Mouse (Mus musculus): ENCODE measurements around the gene Lgr4. TPM values are rescaled to one million over a fixed set of nuclear protein-coding genes. Genes with fewer than 3 reads are reported as not detected.

The Lgr4 gene
- total RNA-seq, 1 experiment, result 68.9 TPM

GRCm38 (mm10) chr2:109960246-109960645 lies 42.8 kb downstream of the Lgr4 start:
- in situ Hi-C loops (cut with MboI; ENCODE audit: low sequenced_read_pairs in 2 of 2, unreplicated experiment in 2 of 2), result no loop called here
- DNase-seq (ENCODE audit: low read depth, low spot score), result no peak
- TF ChIP-seq ZC3H11A (IDR thresholded peaks at IDR 0.05; ENCODE audit: borderline replicate concordance, low read depth, low read length), result no peak
- H3K4me1 ChIP-seq (ENCODE audit: control insufficient read depth in 2 of 2, insufficient read depth in 2 of 2, low read length in 2 of 2, poor library complexity in 1 of 2), result peaks cover 0 to 3% of the 10 kb centered on the region in 2 experiments; a peak in 2 of 4 replicates
- no peak overlapping the region for H3K9ac ChIP-seq (ENCODE audit: insufficient read depth, low read depth, low read length, poor library complexity, severe bottlenecking)
- no peak overlapping the region for H3K27ac ChIP-seq (ENCODE audit: insufficient read depth, low read depth, low read length, poor library complexity, severe bottlenecking)
- no peaks in the 10 kb centered on the region; the same call in 1 of the 2 replicates for H3K36me3 ChIP-seq (ENCODE audit: control insufficient read depth, insufficient read depth, low read length, poor library complexity, severe bottlenecking)
- H3K4me3 ChIP-seq (ENCODE audit: insufficient read depth in 1 of 2, low read depth in 1 of 2, low read length in 2 of 2, poor library complexity in 1 of 2, severe bottlenecking in 1 of 2), result no peak overlapping the region
- no peaks in the 10 kb centered on the region for H3K9me3 ChIP-seq (ENCODE audit: control insufficient read depth, insufficient read depth, low read depth, low read length)

DNA sequence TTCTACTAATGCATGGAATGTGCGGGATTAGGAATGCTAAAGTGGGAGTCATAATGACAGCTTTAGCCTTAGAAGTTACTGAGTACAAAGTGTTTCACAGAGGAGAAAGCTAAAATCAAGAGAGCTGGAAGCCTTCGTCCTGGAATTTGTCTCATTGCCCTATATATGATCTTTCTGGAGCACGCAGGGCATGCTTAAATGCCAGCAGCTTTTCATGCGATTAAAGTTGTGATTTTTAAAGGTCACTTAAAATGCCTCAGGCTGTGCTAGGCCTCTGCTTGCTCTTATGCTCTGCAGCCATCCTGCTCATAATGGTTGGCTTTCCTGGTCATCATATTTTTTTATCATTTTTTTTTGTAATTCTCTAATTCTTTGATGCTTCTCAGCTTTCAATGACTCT lies 43.7 kb downstream of the Lgr4 start:
- peaks cover 0 to 3% of the 10 kb centered on the region in 2 experiments; a peak in 1 of 4 replicates for H3K4me1 ChIP-seq (ENCODE audit: control insufficient read depth in 2 of 2, insufficient read depth in 2 of 2, low read length in 2 of 2, poor library complexity in 1 of 2)
- no peak overlapping the region for H3K27ac ChIP-seq (ENCODE audit: insufficient read depth, low read depth, low read length, poor library complexity, severe bottlenecking)
- in situ Hi-C loops (cut with MboI; ENCODE audit: low sequenced_read_pairs in 2 of 2, unreplicated experiment in 2 of 2), result no loop called here
- H3K9me3 ChIP-seq (ENCODE audit: control insufficient read depth, insufficient read depth, low read depth, low read length), result no peaks in the 10 kb centered on the region
- TF ChIP-seq ZC3H11A (IDR thresholded peaks at IDR 0.05; ENCODE audit: borderline replicate concordance, low read depth, low read length) (no peak), MAFK (IDR thresholded peaks at IDR 0.05; ENCODE audit: insufficient read depth, low read depth, low read length) (no peak), HCFC1 (IDR thresholded peaks at IDR 0.05; ENCODE audit: borderline replicate concordance, insufficient read depth, low read length) (no peak), CHD2 (IDR thresholded peaks at IDR 0.05; ENCODE audit: low read depth, low read length) (no peak), ZNF384 (IDR thresholded peaks at IDR 0.05; ENCODE audit: low read depth, low read length) (no peak)
- DNase-seq (ENCODE audit: low read depth, low spot score), result no peak
- no peak overlapping the region for H3K9ac ChIP-seq (ENCODE audit: insufficient read depth, low read depth, low read length, poor library complexity, severe bottlenecking)
- no peak overlapping the region for H3K4me3 ChIP-seq (ENCODE audit: insufficient read depth in 1 of 2, low read depth in 1 of 2, low read length in 2 of 2, poor library complexity in 1 of 2, severe bottlenecking in 1 of 2)
- no peaks in the 10 kb centered on the region; the same call in 1 of the 2 replicates for H3K36me3 ChIP-seq (ENCODE audit: control insufficient read depth, insufficient read depth, low read length, poor library complexity, severe bottlenecking)

- TF ChIP-seq ZC3H11A (IDR thresholded peaks at IDR 0.05; ENCODE audit: borderline replicate concordance, low read depth, low read length), result no peak
- TF ChIP-seq MAFK (IDR thresholded peaks at IDR 0.05; ENCODE audit: insufficient read depth, low read depth, low read length), result no peak
- no peak for TF ChIP-seq ZNF384 (IDR thresholded peaks at IDR 0.05; ENCODE audit: low read depth, low read length)
- TF ChIP-seq CHD2 (IDR thresholded peaks at IDR 0.05; ENCODE audit: low read depth, low read length), result no peak
- no peak for TF ChIP-seq HCFC1 (IDR thresholded peaks at IDR 0.05; ENCODE audit: borderline replicate concordance, insufficient read depth, low read length)
- H3K4me3 ChIP-seq (ENCODE audit: insufficient read depth in 1 of 2, low read depth in 1 of 2, low read length in 2 of 2, poor library complexity in 1 of 2, severe bottlenecking in 1 of 2), result no peak overlapping the region
- no peaks in the 10 kb centered on the region for H3K9me3 ChIP-seq (ENCODE audit: control insufficient read depth, insufficient read depth, low read depth, low read length)
- H3K4me1 ChIP-seq (ENCODE audit: control insufficient read depth in 2 of 2, insufficient read depth in 2 of 2, low read length in 2 of 2, poor library complexity in 1 of 2), result peaks cover 0 to 3% of the 10 kb centered on the region in 2 experiments; a peak in 1 of 4 replicates
- in situ Hi-C loops (cut with MboI; ENCODE audit: low sequenced_read_pairs in 2 of 2, unreplicated experiment in 2 of 2), result no loop called here
- no peak for DNase-seq (ENCODE audit: low read depth, low spot score)
- no peaks in the 10 kb centered on the region for H3K36me3 ChIP-seq (ENCODE audit: control insufficient read depth, insufficient read depth, low read length, poor library complexity, severe bottlenecking)
- no peak overlapping the region for H3K27ac ChIP-seq (ENCODE audit: insufficient read depth, low read depth, low read length, poor library complexity, severe bottlenecking)
- H3K9ac ChIP-seq (ENCODE audit: insufficient read depth, low read depth, low read length, poor library complexity, severe bottlenecking), result no peak overlapping the region
Measured at GRCm38 (mm10) chr2:109963591-109964258, 46.3 kb downstream of the Lgr4 start.

- peaks cover 0 to 5% of the 10 kb centered on the region in 2 experiments; a peak in 1 of 4 replicates for H3K4me1 ChIP-seq (ENCODE audit: control insufficient read depth in 2 of 2, insufficient read depth in 2 of 2, low read length in 2 of 2, poor library complexity in 1 of 2)
- no peaks in the 10 kb centered on the region; the same call in 1 of the 2 replicates for H3K36me3 ChIP-seq (ENCODE audit: control insufficient read depth, insufficient read depth, low read length, poor library complexity, severe bottlenecking)
- DNase-seq (ENCODE audit: low read depth, low spot score), result no peak
- H3K4me3 ChIP-seq (ENCODE audit: insufficient read depth in 1 of 2, low read depth in 1 of 2, low read length in 2 of 2, poor library complexity in 1 of 2, severe bottlenecking in 1 of 2), result no peak overlapping the region
- no peak overlapping the region for H3K27ac ChIP-seq (ENCODE audit: insufficient read depth, low read depth, low read length, poor library complexity, severe bottlenecking)
- in situ Hi-C loops (cut with MboI; ENCODE audit: low sequenced_read_pairs in 2 of 2, unreplicated experiment in 2 of 2), result no loop called here
- no peaks in the 10 kb centered on the region for H3K9me3 ChIP-seq (ENCODE audit: control insufficient read depth, insufficient read depth, low read depth, low read length)
- TF ChIP-seq ZC3H11A (IDR thresholded peaks at IDR 0.05; ENCODE audit: borderline replicate concordance, low read depth, low read length) (no peak), CHD2 (IDR thresholded peaks at IDR 0.05; ENCODE audit: low read depth, low read length) (no peak), HCFC1 (IDR thresholded peaks at IDR 0.05; ENCODE audit: borderline replicate concordance, insufficient read depth, low read length) (no peak), MAFK (IDR thresholded peaks at IDR 0.05; ENCODE audit: insufficient read depth, low read depth, low read length) (no peak), ZNF384 (IDR thresholded peaks at IDR 0.05; ENCODE audit: low read depth, low read length) (no peak)
- no peak overlapping the region for H3K9ac ChIP-seq (ENCODE audit: insufficient read depth, low read depth, low read length, poor library complexity, severe bottlenecking)
Measured at GRCm38 (mm10) chr2:109965753-109966420, 48.4 kb downstream of the Lgr4 start.
